ENCODE assay signal across 11 mouse cellular contexts in the genomic region with DNA sequence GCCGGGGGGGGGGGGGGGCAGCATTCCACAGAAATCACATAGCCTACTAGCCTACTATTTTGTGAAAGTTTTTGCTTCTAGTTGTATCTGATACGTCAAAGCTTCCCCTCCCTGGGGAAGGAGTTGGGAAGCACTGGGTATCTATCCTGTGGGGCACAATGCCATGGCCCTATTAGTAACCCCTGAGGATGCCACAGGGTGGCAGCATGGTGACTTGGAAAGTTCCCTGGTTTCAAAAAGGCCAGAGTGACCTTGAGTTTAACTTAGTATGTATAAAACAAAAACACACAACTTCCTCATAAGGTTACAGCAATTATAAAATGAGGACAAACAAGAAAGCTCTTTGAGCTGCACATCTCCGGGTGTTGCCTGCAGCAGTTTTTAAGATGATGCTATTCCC. TPM values are rescaled to one million over a fixed set of nuclear protein-coding genes. Genes with fewer than 3 reads are reported as not detected.
DNase-seq lines count a peak whose midpoint lies in the region; ATAC-seq and TF ChIP-seq lines count a peak whose summit lies in the region.
"Had no signal": no experiment of that assay in that cellular context is flagged by ENCODE, and none has a peak within 500 bp of the region (broad histone marks: within the 10 kb centered on the region; RNA-seq: fewer than 3 reads in every experiment).

No protein-coding gene starts in this region.

- no peak for ATAC-seq in kidney, embryonic 16.5 days (ENCODE audit: low FRiP score, low TSS enrichment)
- no peak for ATAC-seq in CD4-positive, CD25-positive, alpha-beta regulatory T cell, adult 4 months

- H3K27ac ChIP-seq in kidney, embryonic 16.5 days (ENCODE audit: low read length): no peak overlapping the region
- no peak overlapping the region for H3K27ac ChIP-seq in CH12.LX (ENCODE audit: insufficient read depth, low read depth)
- H3K27ac ChIP-seq: limb, embryonic 10.5 days; neural tube, embryonic 12.5 days had no signal

- H3K4me3 ChIP-seq in kidney, embryonic 16.5 days (ENCODE audit: low read length): no peak overlapping the region
- H3K4me3 ChIP-seq in CH12.LX (replicated peaks in 1 of 3; ENCODE audit: low read depth in 2 of 3, low read length in 2 of 3, poor library complexity in 1 of 3): no peak overlapping the region
- H3K4me3 ChIP-seq: limb, embryonic 10.5 days; neural tube, embryonic 12.5 days had no signal

- no peaks in the 10 kb centered on the region for H3K79me2 ChIP-seq in CH12.LX (replicated peaks; ENCODE audit: control insufficient read depth, extremely low read depth, insufficient read depth, poor library complexity, severe bottlenecking)

- 65% methylated on average over 3 of the region's 3 CpGs for WGBS in kidney, embryonic 16.5 days

- peak; percentile 69 for TF ChIP-seq RAD21 in CH12.LX (IDR thresholded peaks at IDR 0.05; ENCODE audit: low read depth, low read length)

- H3K9ac ChIP-seq in kidney, embryonic 16.5 days (replicated peaks; ENCODE audit: low read length): no peak overlapping the region
- no peak overlapping the region for H3K9ac ChIP-seq in CH12.LX (ENCODE audit: insufficient read depth, low read depth)
- H3K9ac ChIP-seq: neural tube, embryonic 12.5 days had no signal

- H3K4me2 ChIP-seq in kidney, embryonic 16.5 days (replicated peaks; ENCODE audit: low read depth, low read length): no peak overlapping the region
- H3K4me2 ChIP-seq in CH12.LX (ENCODE audit: insufficient read depth, low read depth, poor library complexity, severe bottlenecking): no peak overlapping the region
- H3K4me2 ChIP-seq: neural tube, embryonic 12.5 days had no signal

- H3K9me3 ChIP-seq in kidney, embryonic 16.5 days (ENCODE audit: low read length): no peaks in the 10 kb centered on the region
- no peaks in the 10 kb centered on the region for H3K9me3 ChIP-seq in CH12.LX (replicated peaks; ENCODE audit: low read length)
- H3K9me3 ChIP-seq: limb, embryonic 10.5 days; neural tube, embryonic 12.5 days had no signal

- H3K27me3 ChIP-seq in kidney, embryonic 16.5 days (ENCODE audit: insufficient read depth, low read length): no peaks in the 10 kb centered on the region
- H3K27me3 ChIP-seq in CH12.LX (replicated peaks): no peaks in the 10 kb centered on the region
- H3K27me3 ChIP-seq: neural tube, embryonic 12.5 days had no signal

- dilution Hi-C loops in CH12.LX (cut with MboI; ENCODE audit: extremely low pct_ligation_motif_present, extremely low pct_unique_long_range_greater_than_20kb, low sequenced_read_pairs): no loop called here

- no peak for TF ChIP-seq POLR2A in CH12.LX (IDR thresholded peaks at IDR 0.05; ENCODE audit: low read depth, low read length)

- no peak for TF ChIP-seq EP300 in CH12.LX (IDR thresholded peaks at IDR 0.05; ENCODE audit: low read length)

- DNase-seq in kidney, adult 11 months: peak; percentile 58
- peak; percentile 42 for DNase-seq in CH12.LX (ENCODE audit: extremely low read depth)
- DNase-seq in Muller cell, postnatal 12 days (ENCODE audit: inconsistent ontology term): peak; percentile 54
- peak; percentile 47 to 61 for DNase-seq in kidney, adult 8-10 months
- DNase-seq in right cerebral cortex, postnatal 25 days: no peak
- DNase-seq in spleen, adult 12 weeks (ENCODE audit: low spot score): no peak
- DNase-seq: cerebellum, adult 9-11 months had no signal

- TF ChIP-seq CTCF in CH12.LX (conservative IDR thresholded peaks at IDR 0.05 in 1 of 2, IDR thresholded peaks at IDR 0.05 in 1 of 2; ENCODE audit: low read depth in 2 of 2, low read length in 2 of 2): peak in 1 of 2 experiments; percentile 71; a peak in 2 of 4 replicates

- H3K36me3 ChIP-seq in kidney, embryonic 16.5 days (ENCODE audit: insufficient read depth, low read length): no peaks in the 10 kb centered on the region
- H3K36me3 ChIP-seq in CH12.LX (replicated peaks in 1 of 2; ENCODE audit: control insufficient read depth in 1 of 2, insufficient read depth in 1 of 2, low read length in 1 of 2): no peaks in the 10 kb centered on the region
- H3K36me3 ChIP-seq: limb, embryonic 10.5 days; neural tube, embryonic 12.5 days had no signal

- H3K4me1 ChIP-seq in kidney, embryonic 16.5 days (ENCODE audit: insufficient read depth, low read length): no peaks in the 10 kb centered on the region
- H3K4me1 ChIP-seq in CH12.LX (ENCODE audit: control insufficient read depth in 1 of 2, insufficient read depth in 2 of 2): peaks cover 3 to 30% of the 10 kb centered on the region in 2 experiments; a peak in 3 of 4 replicates
- H3K4me1 ChIP-seq: neural tube, embryonic 12.5 days had no signal

- in situ Hi-C loops in CH12.LX (cut with MboI; ENCODE audit: low pct_ligation_motif_present, low pct_unique_long_range_greater_than_20kb, low sequenced_read_pairs): loop anchor here (5.0 to 10.0 kb wide), 2 partner anchors 121 to 168 kb away; partner anchors contain the start of gene Zfp691

TF ChIP-seq in CH12.LX, 34 proteins besides CTCF, POLR2A, EP300 and RAD21:
- TF ChIP-seq SMC3 (IDR thresholded peaks at IDR 0.05; ENCODE audit: low read depth, low read length) (peak; percentile 68), ZC3H11A (IDR thresholded peaks at IDR 0.05; ENCODE audit: low read depth, low read length) (no peak), GABPA (IDR thresholded peaks at IDR 0.05; ENCODE audit: insufficient replicate concordance, low read depth, low read length) (no peak)

RNA-seq across cellular contexts. Expression of gene Lao1, which starts 42.8 kb away (rescaled TPM):
- polyA plus RNA-seq in kidney, embryonic 16.5 days (2015; fragmentation: Nextera tagmentation; extraction: Ambion mirVana): not detected in 2 replicates
- total RNA-seq in CH12.LX (2012; rRNA removed): 0.34 and 0.46 TPM in 2 replicates
- not detected in 2 replicates for total RNA-seq in CH12.LX (2014; rRNA removed)
- polyA plus RNA-seq in CH12.LX (2012; ENCODE audit: insufficient read length, low read depth): 0.81 and 1.1 TPM in 2 replicates
- polyA plus RNA-seq in CD4-positive, CD25-positive, alpha-beta regulatory T cell, adult 4 months (2017; shearing (Covaris generic)): not detected
- polyA plus RNA-seq: limb, embryonic 10.5 days; neural tube, embryonic 12.5 days had no signal

Comparison
In these comparisons a context has a peak if more than half of its experiments do, and no peak if none do; other contexts are left out.
1. DNase-seq: peak in kidney, adult 11 months (single experiment), CH12.LX (single experiment), Muller cell, postnatal 12 days (single experiment) and kidney, adult 8-10 months (2 of 2); none in right cerebral cortex, postnatal 25 days (single experiment) and spleen, adult 12 weeks (single experiment).